Mouse (Mus musculus) telencephalon, adult 2 months (tissue): ENCODE data around the gene Kdm5a.

Experiments
- DNase-seq: peaks from one replicate; pipeline ENCODE4 v3.0.0-alpha.2; 2011; ENCODE audit warnings: low read depth, low spot score

Kdm5a gene

DNA sequence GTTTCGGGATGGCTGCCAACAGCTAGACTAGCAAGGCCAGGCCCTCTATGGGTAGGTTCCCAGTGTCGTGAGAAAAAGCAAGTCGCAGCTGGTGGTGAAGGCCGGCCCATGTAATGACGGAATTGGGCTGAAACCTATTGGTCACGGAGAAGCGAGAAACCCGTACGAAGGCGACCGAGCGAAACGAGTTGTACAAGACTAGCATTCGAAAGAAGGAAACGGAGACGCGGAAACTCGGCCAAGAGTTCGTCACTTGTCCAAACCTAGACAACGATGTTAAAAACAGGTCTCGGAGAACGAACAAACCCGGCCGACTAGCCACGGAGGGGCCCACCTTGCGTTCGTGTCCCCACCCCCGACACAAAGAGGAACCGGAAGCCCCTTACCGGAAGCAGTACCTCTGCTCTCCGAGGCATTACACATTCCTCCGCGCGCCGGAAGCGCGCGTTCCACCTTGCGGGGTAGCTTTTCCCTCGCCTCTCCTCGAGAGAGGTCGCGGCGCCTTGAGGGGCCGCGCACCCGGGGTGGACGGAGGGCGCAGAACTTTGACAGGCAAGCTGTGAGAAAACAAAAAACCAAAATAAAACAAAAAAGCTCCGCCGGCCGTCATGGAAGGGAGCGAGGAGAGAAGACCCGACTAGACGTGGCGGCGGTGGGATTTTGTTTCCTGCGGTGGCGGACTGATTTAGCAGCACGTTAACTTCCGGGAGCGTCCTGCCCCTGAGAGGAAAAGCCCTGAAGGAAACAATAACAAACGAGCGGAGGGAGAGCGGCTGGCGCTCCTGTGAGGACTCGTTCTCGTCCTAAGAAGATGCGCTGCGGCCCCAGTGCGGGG, at the start of gene Kdm5a, which contains the start of gene Ccdc77:
Kdm5a (plus strand) TSS at position 437 of the 835 bp plus-strand sequence.
Ccdc77 (minus strand) TSS at position 687 of the 835 bp plus-strand sequence.
- peak; percentile 97 for DNase-seq

DNA sequence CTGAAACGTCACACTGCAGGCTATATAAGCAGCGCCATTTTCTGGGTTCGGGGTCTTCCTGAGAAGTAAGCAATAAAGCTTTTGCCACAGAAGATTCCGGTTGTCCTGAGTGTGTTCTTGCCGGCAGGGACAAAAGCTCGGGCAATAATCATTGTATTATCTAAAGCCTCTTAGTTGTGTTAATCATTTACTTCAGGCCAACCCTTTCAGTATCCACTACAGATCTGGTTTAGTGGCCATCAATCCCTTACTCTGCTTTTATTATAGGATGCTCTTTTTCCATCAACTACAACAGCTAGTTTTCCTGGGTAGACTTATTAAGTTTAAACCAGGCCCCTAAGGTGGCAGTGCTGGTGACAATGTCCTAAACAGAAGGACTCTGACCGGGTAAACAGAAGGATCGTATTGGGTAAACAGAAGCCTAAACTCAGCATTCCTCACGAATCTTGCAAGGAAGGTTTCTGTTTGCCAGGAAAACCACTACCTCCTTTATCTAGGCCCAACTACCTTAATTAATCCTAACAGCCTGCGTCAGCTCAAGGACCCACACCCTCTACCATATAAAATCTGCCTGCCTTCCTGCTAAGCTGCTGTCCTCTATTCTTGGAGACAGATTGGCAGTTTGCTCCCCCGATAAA, 45.5 kb upstream of the Kdm5a start:
- DNase-seq, result no peak

DNA sequence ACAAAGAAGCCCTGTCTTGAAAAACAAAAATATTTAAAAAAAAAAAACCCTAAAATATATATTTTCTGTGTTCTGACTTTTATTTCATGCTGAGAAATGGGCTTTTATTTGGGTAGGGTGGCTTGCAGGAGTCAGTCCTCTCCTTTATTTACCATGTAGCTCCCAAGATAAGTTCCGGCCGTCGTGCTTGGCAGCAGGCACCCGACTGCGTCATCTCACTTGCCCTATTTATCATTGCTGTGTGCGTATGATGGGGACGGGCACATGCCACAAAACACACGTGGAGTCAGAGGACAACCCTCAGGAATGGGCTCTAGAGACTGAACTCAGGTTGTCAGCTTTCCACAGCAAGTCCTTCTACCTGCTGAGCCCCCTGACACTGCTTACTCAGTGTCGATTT, 44.8 kb upstream of the Kdm5a start:
- DNase-seq, result no peak

DNA sequence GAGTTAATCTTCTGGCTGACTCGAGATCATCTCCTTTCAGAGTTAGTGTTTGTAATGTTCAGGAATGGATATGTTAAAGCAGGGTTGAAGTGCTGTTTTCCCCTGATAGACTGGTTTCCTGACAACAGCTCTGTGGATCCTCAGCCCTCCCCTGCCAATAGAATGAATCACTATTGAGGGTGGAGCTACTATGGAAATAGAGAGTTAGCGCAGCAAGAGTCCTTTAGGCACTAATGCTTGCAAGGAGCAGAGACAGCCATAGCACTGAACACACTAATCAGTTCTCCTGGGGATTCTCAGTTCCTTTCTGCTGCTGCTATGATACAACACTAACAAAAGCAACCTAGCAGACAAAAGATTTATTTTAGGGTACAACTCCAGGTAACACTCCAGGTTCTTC, 43.6 kb upstream of the Kdm5a start:
- no peak for DNase-seq

DNA sequence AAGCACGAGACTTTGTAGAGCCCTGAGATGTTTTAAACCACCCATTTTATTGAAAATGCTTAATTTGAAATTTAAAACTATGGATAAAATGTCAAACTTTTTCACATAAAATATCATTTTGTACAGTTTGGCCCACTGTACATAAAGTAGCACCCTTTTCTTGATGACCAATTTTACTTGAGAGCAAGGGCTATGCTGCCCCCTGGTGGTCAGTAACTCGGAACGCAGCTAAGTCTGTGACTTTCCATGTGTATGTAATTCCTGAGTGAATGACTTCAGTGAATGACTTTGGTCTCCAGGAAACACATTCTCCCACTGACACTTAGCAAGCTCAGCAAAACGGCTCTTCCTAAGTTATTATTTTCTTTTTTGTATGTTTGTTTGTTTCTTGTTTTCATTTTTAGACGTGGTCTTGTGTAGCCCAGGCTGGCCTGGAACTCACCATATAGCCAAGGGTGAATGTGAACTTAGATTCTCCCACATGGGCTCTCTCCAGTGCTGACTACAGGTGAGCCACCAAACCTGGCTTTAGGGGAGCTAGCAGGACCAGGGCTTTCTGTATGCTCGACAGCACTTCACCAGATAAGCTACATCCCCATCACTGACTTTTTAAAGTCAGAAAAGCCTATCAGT, 39.5 kb upstream of the Kdm5a start:
- peak; percentile 67 for DNase-seq

DNA sequence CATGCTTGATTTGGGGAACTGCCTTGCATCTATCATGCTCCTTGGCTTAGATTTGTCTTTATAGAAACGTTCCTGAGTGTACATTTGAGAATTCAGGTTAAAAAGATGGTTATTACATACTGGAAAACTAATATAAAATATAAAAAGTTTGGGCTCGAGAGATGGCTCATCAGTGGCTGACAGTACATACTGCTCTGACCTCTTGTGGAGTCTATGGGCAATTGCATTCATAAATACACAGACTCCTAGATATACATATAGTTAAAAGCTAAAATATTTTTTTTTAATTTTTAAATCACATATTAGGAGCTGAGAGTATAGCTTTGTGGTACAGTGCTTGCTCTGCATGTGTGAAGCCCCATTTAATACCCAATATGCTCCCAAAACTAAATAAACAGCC, 31.6 kb upstream of the Kdm5a start:
- DNase-seq, result no peak

DNA sequence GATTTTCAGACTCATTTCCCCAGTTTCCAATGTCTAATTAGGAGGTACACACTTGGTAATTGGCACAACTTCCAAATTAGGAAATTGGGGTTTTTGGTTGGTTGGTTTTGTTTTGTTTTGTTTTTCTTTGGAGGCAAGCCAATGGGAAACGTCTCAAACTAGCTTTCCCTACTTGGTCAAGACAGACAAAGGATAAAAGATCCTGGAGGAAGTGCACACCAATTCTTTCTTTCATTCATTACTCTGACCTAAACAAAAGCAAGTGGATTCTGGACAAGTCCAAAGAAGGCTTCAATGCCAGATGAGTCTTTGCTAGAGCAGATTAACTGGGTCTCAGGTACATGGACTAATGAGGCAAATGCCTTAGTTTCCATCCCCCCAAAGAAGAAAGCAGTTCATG, 19.9 kb upstream of the Kdm5a start:
- DNase-seq, result no peak

DNA sequence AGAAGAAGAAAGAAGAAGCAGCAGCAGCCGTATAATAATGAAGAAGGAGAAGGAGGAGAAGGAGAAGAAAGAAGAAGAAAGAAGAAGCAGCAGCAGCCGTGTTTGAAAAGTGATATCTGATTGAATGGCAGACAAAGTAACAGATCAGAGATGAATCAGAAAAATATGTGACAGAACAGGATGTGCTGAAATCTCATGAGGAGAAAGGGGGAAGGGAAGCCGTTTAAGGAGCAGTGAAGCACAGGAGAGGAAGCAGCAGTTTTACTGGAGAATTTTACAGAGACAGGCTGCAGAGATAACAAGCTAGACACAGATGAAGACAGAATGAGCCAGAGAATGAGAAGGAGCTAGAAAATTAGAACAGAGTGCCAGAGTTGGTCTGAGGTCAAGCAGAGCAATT, 14.9 kb upstream of the Kdm5a start:
- DNase-seq, result no peak

DNA sequence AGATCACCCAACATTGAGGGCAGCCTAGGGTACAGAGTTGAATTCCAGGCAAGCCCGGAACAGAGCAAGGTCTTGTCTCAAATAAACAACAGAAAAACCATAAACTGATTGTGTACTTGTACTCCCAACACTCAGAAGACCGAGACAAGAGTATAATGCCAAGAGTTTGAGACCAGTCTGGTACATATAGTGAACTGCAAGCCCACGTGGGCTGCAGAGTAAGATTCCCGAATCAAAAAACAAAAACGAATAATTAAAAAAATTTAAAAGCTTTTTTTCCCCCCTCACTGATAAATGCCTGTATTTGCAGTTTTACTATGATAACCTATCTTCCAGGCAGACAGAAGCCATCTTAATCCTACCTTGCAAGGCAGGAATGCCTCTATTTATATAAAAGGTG, 7.4 kb upstream of the Kdm5a start:
- no peak for DNase-seq

DNA sequence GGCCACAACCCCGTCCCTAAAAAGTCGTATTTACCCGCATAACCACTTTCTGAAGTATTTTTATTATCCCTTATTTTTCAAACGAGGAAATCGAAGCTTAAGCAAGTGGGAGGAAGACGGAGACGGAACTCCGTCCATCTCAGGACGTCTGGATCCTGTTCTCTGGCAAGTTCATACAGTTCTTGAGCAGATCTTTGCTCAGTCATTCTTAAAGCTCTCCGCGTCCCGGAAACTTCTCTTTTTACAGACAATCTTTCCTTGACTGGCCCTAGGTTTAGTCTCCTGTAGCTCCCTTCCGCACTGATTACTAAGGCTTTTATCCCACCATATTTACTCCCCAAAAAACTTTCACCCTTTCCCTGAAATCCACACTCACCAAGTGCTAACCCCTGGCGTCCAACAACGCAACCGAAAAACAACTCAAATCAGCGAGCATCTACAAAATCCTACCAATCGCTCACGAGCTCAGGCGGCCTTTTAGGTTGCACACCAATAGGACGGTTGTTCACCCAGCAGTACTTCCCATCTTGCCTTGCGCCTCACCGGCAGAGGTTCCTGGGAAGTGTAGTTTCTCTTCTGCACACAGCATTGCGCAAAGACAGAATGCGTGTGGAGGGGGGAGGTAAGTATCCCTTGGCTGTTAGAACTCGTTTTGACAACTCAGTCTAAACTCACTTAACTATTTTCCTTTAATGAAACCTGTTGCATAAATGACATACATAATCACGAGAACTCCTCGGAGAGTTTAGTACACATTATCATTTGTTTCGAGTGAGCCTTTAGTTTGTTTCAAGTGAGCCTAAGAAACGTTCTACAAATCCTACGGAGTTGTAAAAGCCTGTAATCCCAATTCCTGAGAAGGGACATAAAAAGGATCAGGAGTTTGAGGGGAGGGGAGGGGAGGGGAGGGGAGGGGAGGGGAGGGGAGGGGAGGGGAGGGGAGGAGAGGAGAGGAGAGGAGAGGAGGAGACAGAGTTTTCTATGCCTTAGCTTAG, 6.7 kb upstream of the Kdm5a start:
- peak; percentile 97 for DNase-seq

DNA sequence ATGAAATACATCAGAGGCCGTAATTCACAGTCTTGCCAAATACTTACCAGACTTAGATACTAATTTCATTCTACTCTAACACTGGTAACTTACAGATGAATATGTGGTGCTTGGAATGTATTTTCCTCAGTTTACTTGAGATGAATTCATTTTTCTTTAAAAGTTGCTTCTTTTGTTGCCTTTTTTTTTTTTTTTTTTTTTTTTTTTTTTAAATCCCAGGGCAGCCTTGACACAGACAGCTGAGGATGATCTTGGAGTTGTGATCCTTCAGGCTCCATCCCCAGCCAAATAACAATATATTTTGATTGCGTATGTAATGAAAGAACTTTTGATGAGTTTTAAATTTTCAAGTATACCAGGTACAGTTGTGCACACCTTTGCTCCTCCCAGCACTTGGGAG, 1.8 kb upstream of the Kdm5a start:
- DNase-seq, result no peak

DNA sequence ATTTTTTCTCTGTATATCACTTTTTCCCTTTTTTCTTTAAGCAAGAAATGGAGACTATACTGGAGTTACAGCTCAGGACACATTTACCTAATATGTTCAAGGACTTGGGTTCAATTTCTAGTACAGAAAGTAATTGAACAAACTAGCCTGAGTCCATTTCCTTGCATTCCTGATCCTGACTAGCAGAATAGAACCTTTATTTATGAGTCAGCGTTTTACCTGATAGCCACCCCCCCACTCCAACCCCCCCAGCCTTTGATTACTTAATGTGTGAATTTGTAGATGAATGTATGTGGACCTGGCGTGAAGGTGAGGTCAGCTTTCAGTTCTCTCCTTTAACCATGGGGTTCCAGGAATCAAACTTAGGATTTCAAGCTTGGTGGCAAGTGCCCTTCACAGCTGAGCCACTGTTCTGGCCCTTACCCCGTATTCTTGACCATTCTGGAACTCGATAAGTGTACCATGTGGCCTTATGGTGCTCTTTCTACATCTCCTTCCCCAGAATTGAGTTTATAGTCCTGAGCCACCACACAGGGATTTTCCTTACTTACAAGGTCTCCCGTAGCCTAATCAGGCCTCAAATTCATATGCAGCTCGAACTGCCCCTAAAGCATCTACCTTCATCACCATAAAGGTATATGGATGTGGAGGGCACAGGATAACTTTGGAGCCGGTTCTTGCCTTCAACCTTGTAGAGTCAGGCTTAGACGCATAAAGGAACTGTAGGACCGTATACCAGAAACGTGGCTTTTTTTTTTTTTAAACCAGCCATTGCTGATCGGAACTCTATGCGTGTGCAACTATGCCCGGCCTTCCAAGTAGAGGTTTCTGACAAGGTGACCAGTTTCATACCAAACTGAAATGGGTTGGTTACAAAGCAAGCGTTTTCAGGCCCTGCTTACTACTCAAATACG, 893 bp upstream of the Kdm5a start:
- DNase-seq, result no peak

DNA sequence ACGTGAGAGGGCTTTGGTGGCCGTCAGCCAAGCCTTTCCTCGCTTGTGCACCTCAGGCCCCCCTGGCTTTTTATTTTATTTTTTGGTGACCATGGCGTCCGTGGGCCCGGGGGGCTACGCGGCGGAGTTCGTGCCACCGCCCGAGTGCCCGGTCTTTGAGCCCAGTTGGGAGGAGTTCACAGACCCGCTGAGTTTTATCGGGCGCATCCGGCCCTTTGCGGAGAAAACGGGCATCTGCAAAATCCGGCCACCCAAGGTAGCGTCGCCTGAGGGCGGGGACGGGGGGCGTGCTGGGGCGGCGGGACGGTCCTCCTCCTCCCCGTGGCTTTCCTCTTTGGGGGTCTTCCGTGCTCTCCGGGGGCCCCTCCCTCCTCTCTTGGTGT, 590 bp downstream of the Kdm5a start:
- no peak for DNase-seq

DNA sequence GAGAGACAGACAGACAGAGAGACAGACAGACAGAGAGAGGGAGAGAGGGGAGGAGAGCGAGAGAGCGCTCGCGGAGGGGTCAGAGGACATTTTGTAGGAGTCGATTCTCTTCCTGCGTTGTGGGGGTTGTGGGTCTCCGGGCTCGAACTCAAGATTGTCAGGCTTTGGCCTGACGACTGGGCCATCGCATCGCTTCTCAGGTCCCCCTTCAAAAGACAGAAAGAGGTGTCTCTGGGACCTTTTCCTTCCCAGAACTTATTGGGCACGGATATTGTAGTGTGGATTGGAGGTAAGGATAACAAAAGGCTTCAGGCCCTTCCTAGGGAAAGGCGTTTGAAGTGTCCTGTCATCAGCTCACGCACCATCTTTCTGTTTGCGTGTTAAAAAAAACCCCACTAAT, 1.1 kb downstream of the Kdm5a start:
- DNase-seq, result no peak

DNA sequence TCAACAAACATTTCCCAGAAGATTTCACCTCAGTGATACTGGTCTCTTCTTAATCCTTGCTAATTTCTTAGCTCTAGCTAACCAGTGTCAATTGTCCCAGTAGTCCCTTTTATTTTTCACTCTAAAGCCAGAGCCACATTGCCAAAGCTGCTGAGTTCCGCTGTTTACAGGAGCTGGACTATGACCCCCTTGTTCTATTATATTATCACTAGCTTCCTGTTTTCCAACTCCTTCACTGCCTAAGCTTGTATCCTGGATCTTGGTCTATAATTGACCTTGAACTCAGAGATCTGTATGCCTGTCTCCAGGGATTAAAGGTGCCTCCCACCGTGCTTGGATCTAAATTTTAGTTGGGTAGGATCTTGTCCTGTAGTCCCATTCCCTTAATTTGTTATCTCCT, 12.8 kb downstream of the Kdm5a start:
- DNase-seq, result no peak

DNA sequence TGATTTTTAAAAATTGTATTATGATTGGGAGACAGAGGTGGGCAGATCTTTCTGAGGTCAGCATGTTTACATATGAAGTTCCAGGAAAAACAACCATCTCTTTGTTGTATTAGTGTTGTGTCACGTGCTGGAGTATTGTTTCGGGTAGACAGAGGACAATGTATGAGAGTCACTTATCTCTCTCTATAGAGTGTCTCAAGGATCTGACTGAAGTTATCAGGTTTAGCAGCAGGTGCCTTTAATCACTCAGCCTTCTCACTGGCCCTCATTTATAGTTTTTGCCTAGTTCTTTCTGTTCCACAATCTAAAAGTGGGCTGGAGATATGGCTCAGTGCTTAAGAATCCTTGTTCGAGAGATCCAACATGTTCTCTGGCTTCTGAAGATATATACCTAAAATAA, 26.1 kb downstream of the Kdm5a start:
- DNase-seq, result no peak

DNA sequence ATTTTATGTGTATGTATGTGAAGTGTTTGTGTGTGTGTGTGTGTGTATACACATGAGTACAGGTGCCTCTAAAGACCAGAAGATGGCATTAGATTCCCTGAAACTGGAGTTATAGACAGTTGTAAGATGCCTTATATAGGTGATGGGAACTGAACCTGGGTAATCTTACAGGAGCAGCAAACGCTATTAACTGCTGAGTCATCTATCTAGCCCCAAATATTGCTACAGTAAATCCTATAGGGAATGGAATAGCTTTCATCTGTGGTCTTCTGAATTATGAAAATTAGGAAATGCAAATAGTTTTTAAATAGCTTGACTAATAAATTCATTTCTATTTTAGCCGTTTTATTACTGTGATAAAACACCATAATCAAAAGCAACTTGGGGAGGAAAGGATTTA, 28.9 kb downstream of the Kdm5a start:
- DNase-seq, result no peak

DNA sequence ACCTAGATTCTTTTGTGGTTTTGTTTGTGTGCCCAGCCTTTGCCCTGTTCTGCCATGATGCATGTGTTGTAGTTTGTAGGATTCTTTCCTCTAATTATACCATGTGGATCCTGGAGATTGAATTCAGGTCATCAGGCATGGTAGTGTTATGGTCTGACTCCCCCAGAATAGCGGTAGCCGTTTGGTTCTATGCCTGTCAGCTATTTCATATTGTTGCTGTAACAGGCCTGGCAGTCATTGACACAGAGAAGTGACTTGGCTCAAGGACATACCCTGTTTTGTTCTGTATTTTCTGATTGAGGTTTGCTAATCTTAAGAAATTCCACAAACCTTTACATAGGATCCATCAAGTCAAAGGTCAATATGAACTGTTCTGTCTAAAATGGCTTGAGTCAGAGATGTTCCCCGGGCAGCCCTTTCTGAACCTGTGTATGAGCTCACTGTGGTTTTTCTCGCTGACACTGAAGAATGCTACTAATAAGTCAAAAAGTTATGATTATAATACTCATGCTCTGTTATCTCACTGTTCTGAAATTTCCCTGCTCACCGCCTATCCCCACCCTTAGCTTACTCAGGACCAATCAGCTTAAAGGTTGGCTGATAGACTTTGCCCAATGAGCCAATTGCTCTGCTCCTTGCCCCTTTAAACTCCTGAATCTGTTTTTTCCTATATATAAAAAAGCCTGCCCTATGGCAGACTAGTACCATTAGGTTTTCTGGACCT, 31.9 kb downstream of the Kdm5a start:
- DNase-seq, result no peak

DNA sequence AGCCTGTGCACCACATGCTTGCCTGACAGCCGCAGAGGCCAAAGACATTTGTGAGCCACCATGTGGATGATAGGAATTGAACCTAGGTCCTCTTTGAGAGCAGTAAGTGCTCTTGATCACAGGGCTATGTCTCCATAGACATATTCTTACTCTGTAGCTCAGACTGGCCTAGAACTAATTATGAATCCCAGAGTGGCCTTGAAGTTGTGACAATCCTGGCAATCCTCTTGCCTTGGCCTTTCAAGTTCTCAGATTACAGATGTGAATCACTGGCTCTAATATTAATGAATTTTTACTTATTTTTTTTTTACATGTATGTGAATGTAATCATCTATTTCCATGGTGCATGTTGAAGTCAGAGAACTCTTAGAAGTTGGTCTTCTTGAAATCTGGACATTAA, 40.0 kb downstream of the Kdm5a start:
- DNase-seq, result no peak

DNA sequence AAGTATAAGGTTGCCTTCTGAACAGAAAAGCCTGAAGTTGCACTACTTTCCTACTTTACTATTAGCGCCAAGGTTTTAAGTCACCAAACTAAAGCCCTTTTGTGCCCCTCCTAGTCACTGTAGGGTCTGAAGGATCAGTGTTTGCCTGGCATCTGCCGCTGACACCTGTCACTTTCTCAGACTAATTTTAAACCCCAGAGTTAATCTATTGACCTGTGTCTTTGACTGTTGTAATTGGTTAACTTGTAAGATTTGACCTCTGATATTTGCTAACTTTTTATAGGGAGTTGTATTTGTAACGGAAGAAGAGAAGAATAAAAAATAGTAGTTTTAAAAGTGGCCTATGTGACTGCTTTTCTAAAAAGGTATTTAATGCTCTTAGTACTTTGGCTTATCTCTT, 74.2 kb downstream of the Kdm5a start:
- no peak for DNase-seq
